Mouse (Mus musculus) lung, adult 18-20 months (tissue): ENCODE measurements around the gene Vps9d1.
A peak's percentile ranks its signal among the peaks of the same experiment; 100 is the strongest.
"Not testable (repeated sequence)": the region's sequence is repeated elsewhere in the genome, so short reads cannot be mapped to it uniquely, and the experiment has no call there.

Experiments
- DNase-seq, 2 experiments: peaks; one replicate each; pipeline ENCODE4 v3.0.0; 2022; ENCODE audit warnings: mixed read lengths in 2 of 2

The Vps9d1 gene

GRCm38 (mm10) chr8:123212321-123213117 lies 41.6 kb downstream of the Vps9d1 start, which contains the start of the genes Chmp1a and Spata33:
Gene Chmp1a (minus strand): TSS chr8:123212763.
Gene Spata33 (plus strand): TSS chr8:123212832.
- DNase-seq, result peak; percentile 88 to 94

- DNase-seq, result no peak
These were observed 42.3 kb downstream of the Vps9d1 start for GRCm38 (mm10) chr8:123211876-123212275.

GRCm38 (mm10) chr8:123203571-123203970 lies 50.6 kb downstream of the Vps9d1 start:
- no peak for DNase-seq

GRCm38 (mm10) chr8:123202288-123202687 lies 51.9 kb downstream of the Vps9d1 start:
- DNase-seq, result peak; percentile 34 to 60

- no peak for DNase-seq
These were observed 54.3 kb downstream of the Vps9d1 start for GRCm38 (mm10) chr8:123199864-123200263.

GRCm38 (mm10) chr8:123197016-123197415 lies 57.1 kb downstream of the Vps9d1 start:
- not testable (repeated sequence) for DNase-seq

- DNase-seq, result no peak
These were observed 60.4 kb downstream of the Vps9d1 start for GRCm38 (mm10) chr8:123193771-123194170.
